8 mouse cellular contexts compared by ENCODE assay signal in genomic region chr16:96467445-96467844, GRCm38 (mm10). TPM values are rescaled to one million over a fixed set of nuclear protein-coding genes. Genes with fewer than 3 reads are reported as not detected.
DNase-seq lines count a peak whose midpoint lies in the region; TF ChIP-seq lines count a peak whose summit lies in the region.

Gene Pcp4, plus strand, starts transcription at chr16:96467606.

- no peak within 1 kb of the TSS for H3K4me3 ChIP-seq in ES-Bruce4 (ENCODE audit: low read depth, low read length)
- peak within 1 kb of the TSS; percentile 56 for H3K4me3 ChIP-seq in layer of hippocampus, adult 2 months

- peak; percentile 91 for TF ChIP-seq CTCF in ES-Bruce4 (IDR thresholded peaks at IDR 0.05; ENCODE audit: low read depth, low read length)
- peak; percentile 100 for TF ChIP-seq CTCF in layer of hippocampus, adult 2 months (conservative IDR thresholded peaks at IDR 0.05)

- H3K36me3 ChIP-seq in ES-Bruce4 (ENCODE audit: control insufficient read depth, insufficient read depth, low read length, poor library complexity, severe bottlenecking): no peaks in the 10 kb centered on the region

- no peak for TF ChIP-seq POLR2A in ES-Bruce4 (IDR thresholded peaks at IDR 0.05; ENCODE audit: insufficient read depth, low read length)

- H3K27ac ChIP-seq in ES-Bruce4 (ENCODE audit: insufficient read depth, low read length): no peak within 1 kb of the TSS
- peak within 1 kb of the TSS; percentile 86 for H3K27ac ChIP-seq in layer of hippocampus, adult 2 months

- H3K4me1 ChIP-seq in ES-Bruce4 (ENCODE audit: control insufficient read depth, insufficient read depth, low read length): no peaks in the 10 kb centered on the region

- no peak for TF ChIP-seq EP300 in ES-Bruce4 (IDR thresholded peaks at IDR 0.05; ENCODE audit: insufficient read depth, low read depth, low read length)

- H3K9ac ChIP-seq in ES-Bruce4 (ENCODE audit: low read depth, poor library complexity, severe bottlenecking): no peak within 1 kb of the TSS

- DNase-seq in c-Kit-negative CD71-positive TER-119-positive erythroid progenitor cells, embryonic 14.5 days (ENCODE audit: low read depth, low spot score): peak; percentile 5
- peak; percentile 10 for DNase-seq in fibroblast of lung, adult 2 months (ENCODE audit: low read depth)
- peak; percentile 82 for DNase-seq in heart, postnatal 4 days
- peak; percentile 90 to 94 for DNase-seq in layer of hippocampus, adult 2 months (ENCODE audit: low spot score in 2 of 2)
- peak; percentile 71 for DNase-seq in lung, postnatal 10 days
- peak; percentile 88 for DNase-seq in retina, embryonic 14.5 days (ENCODE audit: low spot score)
- DNase-seq in thymus, postnatal 36 days: peak; percentile 45 to 54

- no peaks in the 10 kb centered on the region for H3K27me3 ChIP-seq in ES-Bruce4 (ENCODE audit: control insufficient read depth, insufficient read depth, low read length, poor library complexity, severe bottlenecking)

- peaks cover 5% of the 10 kb centered on the region; the same call in 1 of the 2 replicates for H3K9me3 ChIP-seq in ES-Bruce4 (replicated peaks; ENCODE audit: control insufficient read depth, insufficient read depth, low read length, poor library complexity, severe bottlenecking)

RNA-seq across cellular contexts. Expression of gene Pcp4, which starts in this region (rescaled TPM):
- not detected in 2 replicates for polyA plus RNA-seq in ES-Bruce4 (2011; ENCODE audit: insufficient read depth, insufficient read length, low read depth, missing spikeins)
- under 1 TPM; 0.67 to 0.74 TPM for total RNA-seq in heart, postnatal 4 days (2021)
- total RNA-seq in layer of hippocampus, adult 2 months (2021): 100 to 1,000 TPM; 261 to 281 TPM

Comparison
In these comparisons a context has a peak if more than half of its experiments do, and no peak if none do; other contexts are left out.
1. RNA of gene Pcp4 (total RNA-seq): 261 to 281 TPM in layer of hippocampus, adult 2 months; 0.67 to 0.74 TPM in heart, postnatal 4 days; every median in the first group is over 100 times any median in the second.
2. Peak in DNase-seq in heart, postnatal 4 days; RNA of the gene not detected or under 1 TPM.
3. DNase-seq: peak in every context shown above with its lines; median percentile 92 in layer of hippocampus, adult 2 months; 88 in retina, embryonic 14.5 days; 82 in heart, postnatal 4 days; 71 in lung, postnatal 10 days; 50 in thymus, postnatal 36 days; 10 in fibroblast of lung, adult 2 months; 5 in c-Kit-negative CD71-positive TER-119-positive erythroid progenitor cells, embryonic 14.5 days.